Mouse (Mus musculus) urinary bladder, postnatal 36 days (tissue): ENCODE measurements around the gene Fam222a.

Experiments used
- DNase-seq, 2 experiments: peaks; one replicate each; pipeline ENCODE4 v3.0.0; 2022; ENCODE audit warnings: low spot score in 2 of 2, mixed read lengths in 1 of 2

Fam222a gene

DNA sequence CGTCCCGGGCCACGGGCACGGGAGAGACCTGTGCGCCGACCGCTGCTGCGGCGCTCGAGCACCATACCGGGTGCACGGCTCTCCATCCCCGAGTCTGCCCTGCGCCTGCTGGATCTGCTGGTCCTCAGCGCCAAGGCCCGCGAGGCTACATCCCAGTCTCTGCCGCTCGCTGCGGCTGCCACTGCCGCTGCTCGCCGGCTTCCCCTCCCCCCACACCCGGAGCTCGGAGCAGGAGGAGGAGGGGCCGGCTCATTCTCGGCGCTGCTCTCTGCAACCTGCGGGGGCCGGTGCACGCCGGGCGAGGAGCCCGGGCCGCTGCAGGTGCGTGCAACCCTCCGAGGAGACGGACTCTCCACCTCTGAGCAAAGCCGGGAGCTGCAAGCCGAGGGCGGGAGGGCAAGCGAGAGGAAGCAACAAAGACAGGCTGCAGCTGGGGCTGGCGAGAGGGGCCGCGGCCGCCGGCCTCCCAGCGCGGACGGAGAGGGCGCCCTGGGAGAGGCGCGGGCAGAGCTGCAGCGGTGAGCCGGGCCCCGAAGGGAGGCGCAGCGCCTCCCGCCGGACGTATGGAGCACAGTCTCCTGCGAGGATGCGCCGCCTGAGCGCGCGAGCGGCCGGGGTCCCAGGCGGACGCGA is at the start of gene Fam222a:
Gene Fam222a (plus strand): TSS at position 452 of the 633 bp plus-strand sequence.
- peak; percentile 42 to 43 for DNase-seq

DNA sequence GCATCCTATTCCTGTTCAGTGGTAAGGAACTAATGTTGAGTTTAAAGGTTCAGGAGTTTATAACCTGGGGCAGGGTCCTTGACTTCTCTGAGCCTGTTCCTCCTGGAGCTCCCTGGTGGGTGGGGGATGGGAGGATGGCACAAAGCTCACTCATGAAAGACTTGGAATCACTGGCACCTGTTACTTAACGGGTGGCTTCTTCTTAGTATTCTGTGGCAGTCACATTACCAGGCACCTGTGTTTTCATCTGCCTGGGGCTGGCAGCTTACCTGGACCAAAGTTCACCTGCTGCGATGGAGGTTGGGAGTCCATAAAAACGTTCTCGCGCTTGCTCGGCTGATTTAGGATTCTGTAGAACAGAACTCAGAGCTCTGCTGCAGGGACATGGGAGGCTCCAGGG is 39.5 kb upstream of the Fam222a start:
- DNase-seq: no peak

DNA sequence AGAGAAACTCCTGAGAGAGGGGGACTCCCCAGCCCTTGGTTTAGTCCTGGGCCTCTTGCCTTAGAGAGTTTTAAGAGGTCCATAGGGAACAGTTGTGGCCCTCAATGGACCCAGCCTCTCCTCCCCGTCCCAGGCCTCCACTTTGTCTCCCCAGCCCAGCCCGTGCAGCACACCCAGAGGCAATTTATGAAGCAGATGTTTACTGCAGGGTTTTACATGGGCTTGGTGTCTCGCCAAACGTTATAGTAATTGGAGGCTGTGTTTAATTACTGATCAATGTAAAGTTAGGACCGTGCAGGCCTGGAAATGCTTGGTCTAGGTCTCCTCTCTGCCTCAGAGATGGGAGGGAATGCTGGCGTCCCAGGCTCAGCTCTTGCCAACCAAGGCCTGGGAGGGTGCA is 37.5 kb upstream of the Fam222a start:
- no peak for DNase-seq

DNA sequence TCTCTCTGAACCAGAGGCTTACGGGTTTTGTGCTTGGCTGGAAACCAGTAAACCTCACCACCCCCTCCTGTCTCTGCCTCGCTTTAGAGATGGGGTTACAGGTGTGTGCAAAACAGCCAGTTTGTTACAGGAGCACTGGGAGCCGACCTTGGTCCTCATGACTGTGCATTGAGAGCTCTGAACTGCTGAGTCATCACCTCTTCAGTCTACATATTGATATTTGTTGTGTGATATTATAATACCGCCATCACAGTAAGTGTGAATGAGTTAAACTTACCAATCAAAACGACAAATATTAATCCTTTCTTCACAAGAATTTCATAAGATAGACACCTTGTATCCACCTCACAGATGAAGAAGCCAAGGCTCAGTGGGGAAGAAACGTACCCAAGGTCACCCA is 35.8 kb upstream of the Fam222a start:
- no peak for DNase-seq

DNA sequence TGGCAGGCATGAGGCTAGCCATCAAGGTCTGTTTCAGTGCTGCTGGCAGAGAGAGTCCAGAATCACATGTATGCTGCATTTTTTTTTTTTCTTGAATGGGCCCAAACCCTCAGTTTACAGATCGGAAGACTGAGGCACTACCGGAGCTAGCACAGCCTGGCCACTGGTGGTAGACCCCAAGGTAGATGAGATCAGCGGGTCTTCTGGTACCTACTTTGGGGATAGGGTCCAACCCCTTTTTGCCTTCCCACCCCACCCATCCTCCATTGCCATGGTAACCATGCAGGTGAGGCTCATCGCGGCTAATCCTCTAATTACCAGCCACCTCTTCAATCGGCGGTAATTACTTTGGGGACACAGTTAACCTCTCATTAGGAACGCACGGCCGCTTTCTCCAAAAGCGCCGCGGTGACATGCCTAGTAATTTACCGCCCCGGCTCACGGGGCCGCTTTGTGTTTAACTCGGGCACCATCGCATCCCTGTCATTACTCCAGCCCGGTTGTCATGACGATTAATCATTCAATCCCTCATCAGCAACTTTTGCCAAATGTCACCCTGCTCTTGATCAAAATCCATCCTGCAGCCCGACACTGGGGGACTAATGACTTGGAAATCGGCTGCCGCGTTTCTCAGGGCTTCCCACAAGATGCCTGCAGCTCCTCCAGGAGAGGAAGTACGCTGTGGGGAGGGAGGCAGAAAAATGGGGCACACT is 30.4 kb upstream of the Fam222a start:
- no peak for DNase-seq

DNA sequence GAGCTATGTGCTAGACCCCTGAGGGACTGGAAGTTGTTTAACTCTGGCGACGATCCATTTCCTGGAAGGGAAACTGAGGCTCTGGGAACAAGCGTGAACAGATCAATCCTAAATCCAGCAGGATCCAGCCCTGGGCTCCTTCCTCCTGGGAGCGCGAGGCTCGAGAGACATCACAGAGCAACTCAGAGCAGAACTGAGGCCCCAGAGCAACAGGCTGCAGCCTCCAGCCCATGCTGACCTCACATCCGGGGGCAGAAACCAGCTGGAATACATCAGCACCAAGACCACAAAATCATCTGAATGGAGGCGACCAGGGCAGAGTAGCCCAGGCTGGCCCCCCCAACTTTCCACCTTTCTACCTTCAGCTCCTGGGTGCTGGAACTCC is 29.8 kb upstream of the Fam222a start:
- no peak for DNase-seq

DNA sequence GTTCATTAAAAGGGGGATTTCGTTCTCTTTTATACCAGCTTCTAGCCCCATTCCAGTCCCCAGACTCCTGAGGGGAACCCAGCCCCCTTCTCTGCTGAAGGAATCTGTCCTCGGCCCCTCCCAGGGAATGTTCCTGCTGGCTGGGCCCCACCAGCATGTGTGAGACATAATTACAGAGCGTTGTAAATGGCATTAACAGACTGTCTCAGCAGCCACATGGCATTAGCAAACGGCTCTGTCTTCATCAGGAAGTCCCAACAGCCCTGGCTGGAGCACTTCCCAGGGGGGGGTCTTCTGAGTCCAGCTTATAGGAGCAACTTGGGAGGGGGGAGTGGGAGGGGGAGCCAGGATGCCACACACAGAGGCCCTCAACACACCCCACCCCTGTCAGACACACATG is 29.1 kb upstream of the Fam222a start:
- no peak for DNase-seq

DNA sequence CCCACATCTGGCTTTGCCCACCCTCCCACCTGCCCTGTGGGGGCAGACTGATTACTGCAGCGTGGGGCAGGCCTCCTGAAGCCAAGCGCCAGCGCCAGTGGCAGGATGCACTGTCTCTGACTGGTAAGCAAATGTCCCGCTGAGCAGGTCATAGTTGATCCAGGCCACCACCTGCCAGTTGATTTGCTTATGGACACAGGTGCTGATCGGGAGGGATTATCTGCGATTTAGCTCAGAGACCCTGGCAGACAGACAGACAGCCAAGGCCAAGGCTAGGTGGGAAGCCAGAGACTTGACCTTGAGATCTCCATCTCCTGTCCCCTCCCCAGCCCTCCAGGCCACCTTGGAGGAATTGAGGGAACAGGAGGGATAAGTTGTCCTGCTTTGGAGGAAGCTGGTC is 28.1 kb upstream of the Fam222a start:
- DNase-seq: no peak

DNA sequence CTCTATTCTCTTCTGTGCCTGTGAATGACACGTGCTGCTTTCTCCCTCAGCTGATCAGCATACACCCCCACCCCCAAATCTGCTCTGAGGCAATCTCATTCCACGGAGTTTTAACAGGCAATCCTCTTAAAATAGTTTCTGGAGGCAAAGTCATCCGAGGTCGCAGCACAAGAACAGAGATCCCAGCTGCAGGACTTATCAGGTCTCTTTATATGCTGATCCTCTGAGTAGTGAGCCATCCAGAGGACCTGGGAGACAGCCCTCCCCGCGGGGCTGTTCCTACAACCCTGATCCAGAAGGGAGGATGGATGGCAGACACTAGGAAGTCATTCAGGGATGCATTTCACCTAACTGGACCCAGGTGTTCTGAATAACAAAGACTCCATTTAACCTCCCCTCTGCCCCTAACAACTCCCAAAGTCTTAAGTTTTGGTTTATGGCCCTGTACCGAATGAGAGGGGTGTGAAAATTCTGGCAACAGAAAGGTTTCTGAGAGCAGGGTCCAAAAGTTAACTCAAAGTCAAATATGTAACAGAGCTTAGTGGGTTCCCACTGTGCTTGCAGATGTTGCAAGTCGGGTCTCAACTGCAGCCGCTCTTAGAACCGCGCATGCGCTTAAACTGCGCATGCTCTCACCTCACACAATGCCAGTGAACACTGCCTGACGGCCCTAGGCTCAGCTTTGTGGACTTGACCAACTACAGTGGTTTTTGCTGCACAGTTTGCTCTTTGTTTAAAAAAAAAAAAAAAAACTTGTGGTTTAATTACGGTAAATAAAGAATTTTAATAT is 26.0 kb upstream of the Fam222a start:
- no peak for DNase-seq

DNA sequence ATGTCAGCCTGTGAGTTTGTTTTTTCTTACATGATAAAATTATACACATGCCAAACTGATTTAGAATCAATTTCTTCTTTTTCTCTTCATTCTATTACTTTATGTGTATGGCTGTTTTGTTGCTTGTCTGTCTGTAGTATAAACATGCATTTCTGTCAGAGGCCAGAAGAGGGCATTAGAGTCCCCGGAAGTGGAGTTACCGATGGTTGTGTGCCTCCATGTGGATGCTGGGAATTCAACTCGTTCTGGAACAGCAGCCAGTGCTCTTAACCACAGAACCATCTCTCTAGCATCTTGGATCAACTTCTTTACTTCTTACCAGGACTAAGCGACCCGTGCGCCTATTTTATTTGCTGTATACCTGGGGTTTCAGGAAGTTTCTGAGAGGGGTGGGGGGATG is 24.2 kb upstream of the Fam222a start:
- DNase-seq: no peak

DNA sequence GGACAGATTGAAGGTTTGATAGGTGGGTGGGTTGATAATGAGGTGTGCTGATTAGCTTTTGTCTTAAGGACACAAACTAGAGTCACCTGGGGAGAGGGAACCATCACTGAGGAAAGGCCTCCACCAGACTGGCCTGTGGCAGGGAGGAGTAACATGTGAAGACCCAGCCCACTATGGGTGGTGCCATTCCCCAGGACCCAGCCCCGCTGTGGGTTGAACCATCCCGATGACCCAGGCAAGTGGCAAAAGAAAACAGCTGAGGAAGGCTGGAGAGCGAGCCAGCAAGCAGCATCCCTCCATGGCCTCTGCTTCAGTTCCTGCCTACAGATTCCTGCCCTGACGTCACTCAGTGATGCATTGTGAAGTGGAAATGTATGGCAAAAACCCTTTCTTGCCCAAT is 23.6 kb upstream of the Fam222a start:
- no peak for DNase-seq

DNA sequence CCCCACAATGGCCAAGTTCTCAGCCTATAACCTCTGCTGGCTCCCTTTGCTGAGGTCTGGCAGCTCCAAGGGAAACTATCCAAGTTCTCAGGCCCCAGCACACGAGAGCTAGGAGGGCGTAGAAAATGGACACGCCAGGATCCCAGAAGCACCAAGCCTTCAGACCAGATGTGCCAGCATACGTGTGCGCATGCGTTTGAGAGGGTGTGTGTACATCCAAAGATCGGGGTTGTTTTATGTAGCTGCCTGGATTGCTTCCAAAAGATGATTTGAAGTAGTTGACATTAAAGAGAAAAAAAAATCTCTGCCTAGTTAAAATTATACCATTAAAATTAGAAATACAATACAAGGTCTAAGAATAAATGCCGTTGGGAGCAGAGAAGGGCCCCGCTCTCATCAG is 22.7 kb upstream of the Fam222a start:
- no peak for DNase-seq

DNA sequence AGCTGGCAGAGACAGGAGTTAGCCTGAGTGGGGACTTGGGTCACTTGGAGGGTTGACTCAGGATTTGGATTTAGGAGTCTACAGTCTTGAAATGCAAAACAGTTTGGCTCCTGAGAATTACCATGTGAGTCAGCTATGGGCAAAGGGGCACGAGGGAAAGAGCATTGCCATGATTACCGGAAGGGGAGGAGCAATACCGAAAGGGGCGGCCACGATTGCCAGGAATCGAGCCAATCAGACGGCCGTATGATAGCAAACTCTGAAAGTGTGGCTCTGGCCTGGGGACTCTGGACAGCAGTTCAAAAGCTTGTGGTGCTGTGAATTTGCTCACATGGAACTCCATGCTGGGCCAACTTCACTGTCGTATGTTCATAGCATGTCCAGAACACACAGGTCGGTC is 18.8 kb upstream of the Fam222a start:
- no peak for DNase-seq

DNA sequence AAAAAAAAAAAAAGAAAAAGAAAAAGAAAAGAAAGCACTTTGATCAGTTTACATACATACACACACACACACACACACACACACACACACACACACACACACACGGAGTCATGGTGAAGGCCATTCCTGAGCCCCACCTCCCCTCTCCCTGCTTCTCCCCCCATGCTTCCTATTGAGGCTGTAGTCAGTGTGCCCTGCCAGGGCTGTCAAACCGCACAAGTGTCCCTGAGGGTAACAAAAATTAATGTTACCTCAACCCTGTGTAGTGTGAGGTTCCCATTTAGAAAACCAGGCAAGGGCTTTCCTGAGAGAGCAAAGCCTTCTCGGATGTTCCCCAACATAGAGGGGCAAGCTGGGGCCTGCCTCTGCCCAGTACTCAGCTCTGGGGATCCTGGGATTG is 18.0 kb upstream of the Fam222a start:
- no peak for DNase-seq

DNA sequence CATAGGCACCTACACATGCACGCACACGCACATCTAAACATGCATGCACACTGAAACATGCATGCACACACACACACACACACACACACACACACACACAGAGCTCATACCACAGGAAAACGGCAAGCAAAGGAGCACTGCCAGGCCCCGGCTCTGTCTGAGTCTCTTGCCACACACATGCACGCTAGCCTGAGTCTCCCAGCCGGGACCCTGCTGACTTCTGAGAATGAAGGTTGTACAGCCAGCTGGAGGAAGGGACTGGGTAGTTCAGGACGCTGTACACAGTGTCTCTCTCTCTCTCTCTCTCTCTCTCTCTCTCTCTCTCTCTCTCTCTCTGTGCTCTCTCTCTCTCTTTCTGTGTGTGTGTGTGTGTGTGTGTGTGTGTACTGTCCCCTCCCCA is 17.4 kb upstream of the Fam222a start:
- no peak for DNase-seq

DNA sequence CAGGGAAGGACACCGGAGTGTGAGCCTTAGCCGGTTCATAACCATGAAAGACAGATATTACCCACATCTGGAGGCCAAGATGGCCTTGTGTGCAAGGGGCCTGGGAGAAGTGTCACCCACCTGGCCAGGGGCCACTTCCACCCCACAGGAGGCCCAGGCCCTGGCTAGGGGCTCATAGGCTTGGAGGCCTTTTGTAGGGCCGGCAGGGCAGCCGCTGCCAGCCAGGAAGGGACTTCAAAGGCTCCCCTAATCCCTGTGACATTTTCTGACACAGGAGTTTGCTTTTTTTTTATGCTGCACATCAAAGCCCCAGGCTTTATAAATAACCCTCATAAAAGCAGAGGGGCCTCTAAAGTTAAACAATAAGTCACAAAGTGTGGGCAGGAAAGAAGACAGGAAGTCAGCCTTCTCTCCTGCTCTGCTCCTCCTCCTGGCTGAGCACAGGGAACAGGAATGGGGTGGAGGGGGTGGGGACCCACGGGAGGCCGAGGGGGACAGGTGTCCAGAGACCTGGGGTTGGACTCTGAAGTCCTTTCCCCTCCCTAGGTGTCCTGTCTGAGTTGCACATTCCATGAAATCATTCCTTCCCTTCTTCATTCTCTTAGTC is 16.8 kb upstream of the Fam222a start:
- DNase-seq: no peak

DNA sequence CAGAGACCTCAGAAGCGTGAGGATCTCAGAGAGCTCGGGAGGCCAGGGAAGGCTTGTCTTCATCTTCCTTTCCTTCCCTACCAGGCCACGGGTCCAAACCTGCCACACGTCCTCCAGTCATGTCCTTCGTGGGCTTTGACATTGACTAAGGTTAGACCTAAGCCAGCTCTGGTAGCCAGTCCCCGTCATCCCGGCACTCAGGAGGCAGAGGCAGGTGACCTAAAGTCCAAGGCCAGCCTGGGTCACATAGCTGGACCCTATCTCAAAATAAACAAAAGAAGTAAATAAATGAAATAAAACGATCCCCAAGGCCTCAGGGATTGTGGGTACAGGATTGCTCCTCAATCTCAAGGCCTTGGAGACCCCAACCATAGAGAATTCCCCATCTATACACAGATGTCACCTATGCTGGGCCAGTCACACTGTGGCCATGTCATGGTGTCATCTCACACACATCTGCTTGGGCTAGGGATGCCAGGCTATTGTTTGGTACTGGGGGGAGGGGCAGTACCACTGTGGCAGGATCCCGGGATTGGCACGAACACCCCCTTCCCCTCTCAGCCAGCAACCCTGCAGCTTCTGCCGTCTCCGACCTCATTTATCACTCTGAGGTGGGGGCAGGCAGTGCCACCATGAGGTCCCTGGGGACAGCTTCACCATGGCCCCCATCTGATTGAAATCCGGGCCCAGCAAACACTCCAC is 15.2 kb upstream of the Fam222a start:
- no peak for DNase-seq

DNA sequence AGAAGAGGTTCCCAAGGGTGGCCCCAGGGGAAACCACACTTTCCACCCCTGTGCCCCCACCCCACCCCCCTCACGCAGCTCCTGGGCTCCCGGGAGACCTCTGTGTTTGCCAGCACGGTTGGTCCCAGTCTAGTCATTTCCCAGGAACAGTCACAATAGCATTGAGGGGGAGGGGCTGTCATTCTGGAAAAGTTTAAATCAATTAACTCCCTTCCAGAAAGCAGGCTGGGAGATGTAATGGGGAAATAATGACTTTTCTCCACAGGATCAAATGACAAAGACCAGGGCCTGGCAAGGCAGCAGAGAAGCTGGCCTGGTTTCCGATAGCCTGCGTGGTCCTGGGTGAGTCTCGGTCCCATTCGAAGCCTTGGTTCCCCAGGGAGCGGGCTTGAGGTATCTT is 14.1 kb upstream of the Fam222a start:
- DNase-seq: no peak

DNA sequence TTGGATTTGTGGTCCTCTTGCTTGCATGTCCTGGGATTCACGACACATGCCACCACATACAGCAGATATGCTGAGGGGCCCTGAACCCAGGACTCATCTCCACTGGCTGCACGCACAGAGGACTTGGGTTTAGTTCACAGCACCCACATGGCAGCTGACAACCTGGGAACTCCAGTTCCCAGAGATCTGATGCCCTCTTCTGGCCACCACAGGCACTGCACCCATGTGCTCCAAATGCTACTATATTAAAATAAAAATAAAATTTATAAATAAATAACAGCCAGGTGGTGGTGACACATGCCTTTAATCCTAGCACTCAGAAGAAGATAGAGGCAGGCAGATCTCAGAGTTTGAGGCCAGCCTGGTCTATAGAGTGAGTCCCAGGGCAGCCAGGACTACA is 12.4 kb upstream of the Fam222a start:
- no peak for DNase-seq

DNA sequence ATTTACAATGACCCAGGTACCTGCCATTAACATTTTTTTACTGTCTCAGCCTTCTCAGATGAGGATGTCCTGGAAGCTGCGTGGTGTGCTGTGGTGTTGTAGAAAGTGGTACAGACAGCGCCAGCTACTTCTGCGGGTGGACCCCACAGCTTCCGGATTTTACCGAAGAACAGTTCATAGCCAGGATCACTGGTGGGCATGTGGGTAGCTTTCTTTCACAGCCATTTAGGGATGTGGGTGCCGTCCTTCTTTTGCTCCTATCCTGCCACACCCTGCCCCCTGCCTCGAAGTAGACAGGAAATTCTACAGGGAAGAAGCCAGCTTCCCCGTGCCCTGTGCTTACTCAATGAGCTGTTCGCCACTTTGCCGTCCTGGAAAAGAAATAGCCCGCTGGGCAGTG is 11.7 kb upstream of the Fam222a start:
- DNase-seq: no peak

DNA sequence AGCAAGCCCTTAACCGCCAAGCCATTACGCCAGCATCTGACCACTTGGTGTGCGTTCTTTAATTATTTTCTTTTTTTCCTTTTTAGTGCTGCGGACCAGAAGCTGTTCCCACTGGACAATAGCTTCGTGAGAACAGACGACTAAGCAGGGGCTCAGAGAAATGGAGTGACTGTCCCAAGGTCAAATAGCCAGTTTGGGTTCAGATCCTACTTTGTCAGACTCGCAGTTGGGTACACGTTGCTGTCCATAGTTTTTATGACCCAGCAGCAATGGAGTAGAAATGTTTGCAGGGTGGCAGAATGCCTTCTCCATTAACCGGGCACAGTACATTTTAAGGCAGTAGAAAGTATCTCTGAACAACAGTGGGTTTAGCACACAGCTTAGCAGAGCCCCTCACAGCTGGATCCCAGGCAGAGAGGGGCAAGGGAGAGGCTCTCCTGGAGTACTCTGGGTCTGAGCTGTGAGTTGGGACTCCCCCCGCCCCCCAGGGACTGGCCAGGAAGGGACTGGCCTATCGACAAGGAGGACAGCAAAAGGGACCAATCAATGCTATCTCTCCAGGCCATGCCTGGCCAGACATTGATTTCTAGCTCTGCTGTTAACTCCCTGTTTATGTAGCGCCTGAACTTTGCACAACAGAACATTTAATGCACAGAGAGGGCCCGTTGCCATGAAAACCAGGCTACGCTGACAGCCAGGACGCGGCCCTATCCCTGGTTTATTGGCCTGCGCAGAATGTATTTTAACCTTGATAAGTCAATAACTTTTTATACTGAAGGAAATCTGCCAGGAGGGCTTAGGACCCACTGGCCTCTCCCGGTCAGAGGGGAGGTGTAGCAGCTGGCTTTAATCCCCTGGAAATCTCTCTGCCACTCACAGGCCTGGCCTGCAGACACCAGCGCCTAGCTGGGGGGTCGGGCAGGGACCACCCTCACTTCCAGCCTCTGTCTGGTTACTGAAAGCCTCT is 9.8 kb upstream of the Fam222a start:
- DNase-seq: no peak
